Mouse (Mus musculus) liver, embryonic 14.5 days (tissue): ENCODE measurements around the gene Faim2.

Experiments used
- CTCF ChIP-seq: IDR thresholded peaks from 2 replicates; pipeline ENCODE4 v1.5.1; 2016; ENCODE audit warnings: antibody characterized with exemption, low read depth, control low read depth
- EP300 ChIP-seq: IDR thresholded peaks from 2 replicates; pipeline ENCODE4 v1.6.1; 2016; ENCODE audit warnings: antibody characterized with exemption, low read depth

DNA sequence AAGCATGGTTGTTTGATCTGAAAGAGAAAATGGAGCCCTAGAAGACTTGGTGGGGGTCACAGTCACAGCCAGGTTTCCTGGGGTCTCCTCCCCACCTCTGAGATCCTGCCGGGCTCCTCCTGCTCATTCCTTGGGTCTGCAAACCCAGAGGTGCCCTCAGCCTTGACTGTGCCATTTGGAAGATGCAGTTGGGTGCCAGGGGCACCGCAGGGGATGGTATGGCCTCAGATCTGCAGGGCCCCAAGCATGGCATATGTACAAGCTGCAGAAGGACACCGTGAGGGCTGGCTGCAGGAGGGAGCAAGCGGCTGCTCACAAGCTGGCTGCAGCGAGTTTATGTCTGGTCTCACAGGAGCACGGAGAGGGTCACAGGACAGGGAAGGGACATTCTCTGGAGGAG, 28.2 kb downstream of the Faim2 start:
- TF ChIP-seq CTCF (no peak), EP300 (no peak)
